Mouse (Mus musculus) embryonic stem cell, embryonic (primary cell): ENCODE results near the gene Mtrex.

ENCODE experiments used
- CTCF ChIA-PET, 4 experiments: fragments of 300-600 bp in 2 of 4; fragments of 350-600 bp in 2 of 4; sonication (Branson Sonifier 250); formaldehyde crosslinking; loops; one replicate each; lab custom pipeline; 2022; ENCODE audit warnings: inconsistent platforms in 2 of 4; lab: Charles Lee
- POLR2A ChIA-PET, 4 experiments: fragments of 300-600 bp in 2 of 4; fragments of 350-600 bp in 2 of 4; sonication (Branson Sonifier 250); formaldehyde crosslinking; loops; one replicate each; lab custom pipeline; 2022; ENCODE audit warnings: antibody characterized with exemption in 4 of 4, inconsistent platforms in 1 of 4; lab: Charles Lee

The Mtrex gene

DNA sequence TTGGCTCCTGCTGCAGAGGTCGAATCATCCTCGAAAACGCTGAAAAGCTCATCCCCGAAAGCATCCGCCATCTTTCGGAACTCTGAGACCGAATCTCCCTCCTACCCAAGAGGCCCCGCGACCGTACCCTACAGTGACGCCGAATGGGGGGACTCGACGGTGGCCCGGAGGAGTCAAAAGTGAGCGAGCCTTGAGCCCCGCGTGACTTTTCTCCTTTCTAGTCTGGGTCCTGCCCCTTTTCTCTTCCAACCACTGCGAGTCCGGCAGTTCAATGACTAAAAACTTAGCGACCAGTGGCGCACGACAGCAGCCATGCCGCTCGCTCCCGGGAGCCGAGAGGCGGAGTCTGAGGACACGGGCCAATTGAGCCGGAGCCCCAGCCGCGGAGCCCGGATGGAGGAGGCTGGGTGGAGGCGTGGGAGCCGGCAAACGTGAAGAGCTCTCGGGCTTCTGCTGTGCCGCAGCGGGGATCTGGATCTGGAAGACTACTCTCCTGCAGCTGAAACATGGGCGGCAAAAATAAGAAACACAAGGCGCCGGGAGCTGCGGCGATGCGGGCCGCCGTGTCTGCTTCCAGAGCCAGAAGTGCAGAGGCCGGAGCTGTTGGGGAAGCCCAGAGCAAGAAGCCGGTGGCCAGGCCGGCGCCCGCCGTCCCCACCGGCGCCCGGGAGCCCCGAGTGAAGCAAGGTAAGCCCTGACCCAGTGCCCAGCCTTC lies at the start of gene Mtrex, which contains the start of gene Dhx29:
Gene Mtrex, minus strand, starts transcription at position 112 of the 715 bp plus-strand sequence.
Gene Dhx29, plus strand, starts transcription at position 168 of the 715 bp plus-strand sequence.
- ChIA-PET POLR2A (interaction anchor here (0.5 to 4.6 kb wide), 62 partner anchors 9 to 1201 kb away, joined by 3 to 37 read pairs (median 4); partner anchors contain the start of genes Plpp1 (in 3 of the 4), Ccno (in 2 of the 4), Il6st (in 1 of the 4) and Slc38a9 (in 1 of the 4)), CTCF (interaction anchor here (0.6 to 1.5 kb wide), 7 partner anchors 17 to 253 kb away, joined by 3 to 9 read pairs (median 3); partner anchors contain the start of gene Ccno (in 1 of the 4))

DNA sequence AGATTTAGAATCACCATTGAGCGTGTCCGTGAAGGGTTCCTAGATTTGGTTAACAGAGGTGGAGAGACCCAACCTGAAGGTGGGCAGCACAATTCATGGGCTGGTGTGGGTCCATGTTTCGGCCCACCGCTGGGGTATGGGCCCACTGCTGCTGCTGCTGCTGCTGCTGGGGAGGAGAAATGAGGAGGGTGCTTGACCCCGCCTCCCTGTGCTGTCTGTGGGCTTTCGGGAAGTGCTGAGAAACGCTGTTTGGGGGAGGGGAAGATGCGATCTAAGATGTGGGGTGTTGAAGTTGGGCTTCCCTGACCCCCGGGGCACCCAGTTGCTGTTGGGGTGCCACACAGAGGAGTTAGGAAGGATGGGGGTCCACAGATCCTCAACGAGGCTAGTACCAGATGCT lies 49.5 kb upstream of the Mtrex start:
- ChIA-PET CTCF (interaction anchor here in 2 of 4 experiments (0.5 to 0.6 kb wide), 2 partner anchors 643 to 1431 kb away, joined by 3 to 4 read pairs; no protein-coding TSS in a partner anchor), POLR2A (interaction anchor here in 1 of 4 experiments (1.2 to 2.6 kb wide), 2 partner anchors 9 to 11 kb away, joined by 3 to 12 read pairs; partner anchors contain the start of gene Ccno)

GRCm38 (mm10) chr13:112967267-112967666 lies 40.1 kb upstream of the Mtrex start:
- ChIA-PET CTCF (no interaction called here), POLR2A (interaction anchor here in 1 of 4 experiments (0.8 kb wide), 1 partner anchor 40 kb away, joined by 4 read pairs; the partner anchor contains the start of genes Dhx29 and Mtrex)

DNA sequence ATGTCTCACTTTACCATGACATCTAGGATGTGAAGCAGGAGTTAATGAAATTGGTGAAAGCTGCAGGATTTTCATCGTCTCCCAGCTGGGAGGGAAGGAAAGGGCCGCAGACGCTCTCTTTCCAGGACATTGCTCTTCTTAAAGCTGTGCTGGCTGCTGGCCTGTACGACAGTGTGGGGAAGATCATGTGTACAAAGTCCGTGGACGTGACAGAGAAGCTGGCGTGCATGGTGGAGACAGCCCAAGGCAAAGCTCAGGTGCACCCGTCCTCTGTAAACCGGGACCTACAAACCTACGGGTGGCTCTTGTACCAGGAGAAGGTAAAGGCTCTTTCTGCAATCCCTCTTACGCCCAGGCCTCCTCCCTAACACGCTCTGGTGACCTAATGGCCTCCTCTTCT lies 37.2 kb upstream of the Mtrex start:
- CTCF ChIA-PET, result interaction anchor here in 1 of 4 experiments (0.7 kb wide), 1 partner anchor 37 kb away, joined by 3 read pairs; the partner anchor contains the start of genes Dhx29 and Mtrex
- POLR2A ChIA-PET, result interaction anchor here in 3 of 4 experiments (0.8 to 1.3 kb wide), 3 partner anchors 17 to 25 kb away, joined by 3 read pairs; partner anchors contain the start of gene Ccno (in 1 of the 3)

- ChIA-PET CTCF (interaction anchor here in 1 of 4 experiments (0.7 kb wide), 1 partner anchor 474 kb away, joined by 3 read pairs; no protein-coding TSS in a partner anchor), POLR2A (interaction anchor here in 1 of 4 experiments (1.2 kb wide), 1 partner anchor 25 kb away, joined by 3 read pairs; the partner anchor contains the start of gene Ccno)
Observed at GRCm38 (mm10) chr13:112963081-112963480, 35.9 kb upstream of the Mtrex start.

- POLR2A ChIA-PET, result interaction anchor here in 2 of 4 experiments (0.6 to 1.1 kb wide), 2 partner anchors 12 to 27 kb away, joined by 3 to 7 read pairs; no protein-coding TSS in a partner anchor
- CTCF ChIA-PET, result no interaction called here
Observed at GRCm38 (mm10) chr13:112954067-112954466, 26.9 kb upstream of the Mtrex start.

DNA sequence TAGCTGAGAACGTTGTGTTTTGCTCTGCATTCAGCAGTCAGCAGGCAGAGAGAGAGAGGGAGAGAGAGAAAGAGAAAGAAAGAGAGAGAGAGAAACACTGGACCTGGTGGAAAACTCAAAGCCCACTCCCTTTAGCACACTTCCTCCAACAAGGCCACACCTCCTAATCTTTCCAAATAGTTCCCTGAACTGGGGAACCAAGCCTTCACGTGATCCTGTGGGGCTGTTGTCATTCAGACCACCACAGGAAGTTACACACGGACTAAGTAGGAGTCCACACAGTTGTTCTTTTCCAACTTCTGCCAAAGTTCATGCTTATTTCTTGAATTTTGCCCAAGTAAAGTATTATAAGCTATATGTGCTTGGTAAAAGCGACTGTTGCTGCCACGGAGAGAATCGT lies 18.7 kb upstream of the Mtrex start:
- ChIA-PET CTCF (interaction anchor here in 1 of 4 experiments (0.7 kb wide), 1 partner anchor 327 kb away, joined by 3 read pairs; no protein-coding TSS in a partner anchor), POLR2A (interaction anchor here in 1 of 4 experiments (1.1 kb wide), 1 partner anchor 19 kb away, joined by 5 read pairs; the partner anchor contains the start of genes Dhx29 and Mtrex)

GRCm38 (mm10) chr13:112945312-112945711 lies 18.1 kb upstream of the Mtrex start:
- ChIA-PET CTCF (interaction anchor here in 1 of 4 experiments (0.7 kb wide), 1 partner anchor 327 kb away, joined by 3 read pairs; no protein-coding TSS in a partner anchor), POLR2A (interaction anchor here in 1 of 4 experiments (0.9 to 1.2 kb wide), 2 partner anchors 17 to 32 kb away, joined by 3 read pairs; no protein-coding TSS in a partner anchor)

DNA sequence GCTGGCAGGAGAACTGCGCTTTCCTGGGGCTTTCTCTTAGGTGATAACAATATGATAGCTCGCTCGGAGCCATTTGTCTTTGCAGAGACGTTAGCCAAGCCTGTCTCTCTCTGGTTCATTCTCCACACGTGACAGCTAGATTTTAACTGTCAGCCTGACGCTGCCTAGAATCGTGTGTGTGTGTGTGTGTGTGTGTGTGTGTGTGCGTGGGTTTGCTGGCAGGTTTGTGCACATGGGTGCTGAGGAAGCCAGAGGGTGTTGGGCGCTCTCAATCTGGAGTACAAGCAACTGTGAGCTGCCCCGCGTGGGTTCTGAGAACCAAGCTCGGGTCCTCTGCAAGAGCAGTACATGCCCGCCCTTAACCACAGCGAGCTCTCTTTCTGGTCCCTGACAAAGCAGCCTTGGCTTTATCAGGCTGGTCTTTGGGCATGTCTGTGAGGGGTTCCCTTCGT lies 14.7 kb upstream of the Mtrex start:
- CTCF ChIA-PET, result interaction anchor here in 1 of 4 experiments (0.6 to 1.0 kb wide), 2 partner anchors 18 to 32 kb away, joined by 3 read pairs; no protein-coding TSS in a partner anchor
- POLR2A ChIA-PET, result interaction anchor here in 3 of 4 experiments (0.6 to 2.3 kb wide), 12 partner anchors 10 to 74 kb away, joined by 3 to 23 read pairs (median 5); partner anchors contain the start of genes Dhx29 (in 2 of the 3) and Mtrex (in 2 of the 3)

GRCm38 (mm10) chr13:112938130-112938529 lies 10.9 kb upstream of the Mtrex start:
- ChIA-PET POLR2A (interaction anchor here in 2 of 4 experiments (0.6 to 1.6 kb wide), 3 partner anchors 10 to 108 kb away, joined by 3 to 7 read pairs (median 3); partner anchors contain the start of genes Dhx29 (in 1 of the 2), Gpx8 (in 1 of the 2) and Mtrex (in 1 of the 2)), CTCF (no interaction called here)

- ChIA-PET POLR2A (interaction anchor here (0.6 to 4.6 kb wide), 44 partner anchors 9 to 1264 kb away, joined by 3 to 37 read pairs (median 5); partner anchors contain the start of genes Ccno (in 2 of the 4), Plpp1 (in 2 of the 4), Il6st (in 1 of the 4) and Slc38a9 (in 1 of the 4)), CTCF (interaction anchor here in 3 of 4 experiments (0.7 to 1.5 kb wide), 5 partner anchors 18 to 427 kb away, joined by 3 to 6 read pairs (median 3); partner anchors contain the start of gene Ccno (in 1 of the 3))
Observed at GRCm38 (mm10) chr13:112928038-112928668, 955 bp upstream of the Mtrex start.

DNA sequence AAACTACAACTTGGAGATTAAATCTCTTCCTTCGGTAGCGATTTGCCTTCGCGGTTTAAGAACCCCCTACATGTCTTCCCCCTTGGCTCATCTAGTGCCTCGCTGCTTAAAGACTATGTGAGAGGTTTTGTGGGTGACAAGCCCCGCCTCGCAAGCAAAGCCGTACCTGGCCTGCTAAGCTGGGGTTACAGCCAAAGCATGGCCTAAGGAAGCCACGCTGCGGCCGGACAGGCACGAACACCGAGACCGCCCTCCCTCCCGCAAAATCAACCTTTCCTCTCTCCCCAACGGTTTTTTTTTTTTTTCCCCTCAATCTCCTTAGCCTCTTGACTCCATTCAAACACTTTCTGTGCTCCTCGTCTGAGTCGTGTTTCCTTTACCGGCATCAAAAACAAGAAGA lies 402 bp downstream of the Mtrex start:
- ChIA-PET CTCF (interaction anchor here (0.6 to 1.2 kb wide), 4 partner anchors 21 to 108 kb away, joined by 3 to 9 read pairs (median 4); no protein-coding TSS in a partner anchor), POLR2A (interaction anchor here (0.5 to 4.6 kb wide), 55 partner anchors 8 to 584 kb away, joined by 3 to 37 read pairs (median 5); partner anchors contain the start of genes Plpp1 (in 3 of the 4), Ccno (in 2 of the 4) and Slc38a9 (in 1 of the 4))

GRCm38 (mm10) chr13:112925976-112926375 lies 1.2 kb downstream of the Mtrex start:
- POLR2A ChIA-PET, result interaction anchor here in 2 of 4 experiments (0.5 to 4.6 kb wide), 15 partner anchors 9 to 266 kb away, joined by 3 to 37 read pairs (median 5); partner anchors contain the start of genes Plpp1 (in 2 of the 2), Ccno (in 1 of the 2) and Slc38a9 (in 1 of the 2)
- CTCF ChIA-PET, result no interaction called here

DNA sequence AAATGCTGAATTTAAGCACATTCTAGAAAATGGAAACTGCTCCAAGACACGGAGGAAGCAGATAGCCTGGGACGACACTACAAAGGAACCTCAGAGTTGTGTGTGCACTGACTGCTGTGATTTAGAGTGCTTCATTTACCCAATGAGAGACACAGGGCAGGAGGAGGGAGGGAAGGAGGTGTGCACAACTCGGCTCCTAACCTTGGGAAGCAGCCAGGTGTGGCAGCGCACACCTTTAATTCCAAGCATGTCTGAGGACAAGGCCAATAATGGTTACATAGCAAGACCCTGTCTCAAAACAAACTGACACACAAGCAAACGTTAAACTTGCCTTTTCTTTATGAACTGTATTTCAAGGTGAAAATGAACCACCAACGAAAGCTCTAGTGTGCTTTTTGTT lies 1.9 kb downstream of the Mtrex start:
- ChIA-PET CTCF (no interaction called here), POLR2A (interaction anchor here in 3 of 4 experiments (0.6 to 4.6 kb wide), 6 partner anchors 8 to 265 kb away, joined by 3 to 37 read pairs (median 5); partner anchors contain the start of gene Slc38a9 (in 1 of the 3))

GRCm38 (mm10) chr13:112920906-112921305 lies 6.3 kb downstream of the Mtrex start:
- CTCF ChIA-PET, result no interaction called here
- POLR2A ChIA-PET, result no interaction called here

DNA sequence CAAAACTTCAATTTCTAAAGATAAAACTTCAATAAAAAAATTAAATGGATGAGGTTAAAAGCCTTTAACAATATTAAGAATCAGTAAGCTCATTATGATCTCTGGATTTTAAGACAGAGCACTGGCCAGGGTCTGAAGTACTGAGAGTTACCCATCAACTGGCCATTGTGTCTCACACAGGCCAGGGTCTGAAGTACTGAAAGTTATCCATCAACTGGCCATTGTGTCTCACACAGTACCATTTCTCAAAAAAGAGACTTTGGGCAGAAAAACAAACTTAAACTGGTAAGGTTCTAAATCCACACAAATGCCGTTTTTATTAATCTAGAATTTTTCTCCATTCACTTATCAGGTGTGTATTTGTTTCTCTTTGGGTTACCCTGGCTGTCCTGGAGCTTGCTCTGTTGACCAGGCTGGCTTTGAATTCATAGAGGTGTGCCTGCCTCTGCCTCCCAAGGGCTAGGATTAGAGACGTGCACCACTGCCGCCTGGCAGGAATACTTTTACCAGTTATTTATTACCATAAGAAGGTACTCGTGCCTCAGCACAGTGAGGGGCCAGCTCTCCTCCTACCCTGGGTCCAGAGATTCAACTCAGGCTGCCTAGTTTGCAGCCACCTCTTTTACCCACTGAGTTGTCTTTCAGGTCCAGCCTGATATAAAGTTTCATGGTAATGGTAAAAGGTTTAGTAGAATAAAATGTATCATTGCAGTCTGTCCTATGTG lies 7.9 kb downstream of the Mtrex start:
- ChIA-PET CTCF (interaction anchor here in 1 of 4 experiments (0.6 kb wide), 1 partner anchor 9 kb away, joined by 3 read pairs; no protein-coding TSS in a partner anchor), POLR2A (interaction anchor here in 2 of 4 experiments (1.5 to 3.1 kb wide), 2 partner anchors 8 to 9 kb away, joined by 6 to 21 read pairs; partner anchors contain the start of genes Dhx29 (in 2 of the 2) and Mtrex (in 2 of the 2))
